Mouse (Mus musculus): ENCODE data around the gene Ugt1a2.
"Not testable (repeated sequence)": the region's sequence is repeated elsewhere in the genome, so short reads cannot be mapped to it uniquely, and the experiment has no call there.

The Ugt1a2 gene

GRCm38 (mm10) chr1:88218051-88218450 lies 17.6 kb downstream of the Ugt1a2 start:
- CTCF ChIA-PET: no interaction called here

- CTCF ChIA-PET: no interaction called here
These were observed 18.2 kb downstream of the Ugt1a2 start for GRCm38 (mm10) chr1:88218591-88218990.

DNA sequence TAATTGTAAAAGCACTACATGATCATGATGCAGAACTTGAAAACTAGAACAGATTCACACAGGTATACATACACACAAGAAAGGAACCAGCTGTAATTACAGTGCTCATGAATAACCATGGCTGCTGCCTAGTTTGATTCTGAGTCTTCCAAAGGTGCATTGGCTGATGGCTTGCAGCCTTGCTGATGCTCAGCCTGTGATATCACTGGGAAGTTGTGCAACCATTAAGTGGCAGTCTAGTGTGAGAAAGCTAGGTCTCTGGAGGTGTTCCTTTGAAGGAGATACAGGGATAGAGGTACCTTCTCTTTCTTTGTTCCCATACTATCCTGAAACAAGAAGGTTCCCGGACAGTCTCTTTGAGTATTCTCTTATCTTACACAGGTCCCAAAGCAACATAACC lies 18.7 kb downstream of the Ugt1a2 start:
- CTCF ChIA-PET: no interaction called here

DNA sequence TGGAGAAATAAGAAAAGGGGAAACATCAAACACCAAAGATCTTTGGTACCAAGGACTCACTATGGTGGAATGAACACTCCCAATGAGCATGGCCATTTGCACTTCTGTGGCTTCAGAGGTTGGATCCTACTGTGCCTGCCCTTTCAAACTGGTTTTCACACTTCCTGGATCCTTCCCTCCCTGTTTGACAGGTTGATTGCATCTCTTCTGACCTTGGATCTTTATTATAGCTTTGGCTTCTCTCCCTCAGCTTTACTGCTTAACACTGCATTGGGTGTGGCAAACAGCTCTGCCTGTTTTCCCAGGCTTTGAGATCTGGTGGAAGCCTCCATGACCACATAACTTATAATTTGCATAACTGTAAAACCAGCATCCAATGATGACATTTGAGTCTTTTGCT lies 19.9 kb downstream of the Ugt1a2 start:
- CTCF ChIA-PET: no interaction called here

DNA sequence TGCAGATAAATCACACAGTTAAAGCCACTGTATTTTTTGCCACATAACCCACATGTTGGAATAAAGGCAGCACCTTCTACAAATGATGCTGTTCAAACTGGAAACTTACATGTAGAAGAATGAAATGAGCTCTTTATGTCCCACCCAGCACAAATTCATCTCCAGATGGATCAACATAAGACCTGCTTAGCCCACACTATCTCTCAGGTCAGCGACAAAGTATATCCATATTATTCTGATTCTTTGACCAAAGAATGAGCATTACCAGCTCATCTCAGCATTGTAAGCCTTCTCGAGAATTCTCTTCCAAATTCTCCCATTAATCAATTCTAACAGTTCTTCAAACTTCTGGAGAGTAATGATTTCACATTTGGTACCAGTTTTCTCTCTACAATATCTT lies 21.8 kb downstream of the Ugt1a2 start:
- CTCF ChIA-PET: no interaction called here

DNA sequence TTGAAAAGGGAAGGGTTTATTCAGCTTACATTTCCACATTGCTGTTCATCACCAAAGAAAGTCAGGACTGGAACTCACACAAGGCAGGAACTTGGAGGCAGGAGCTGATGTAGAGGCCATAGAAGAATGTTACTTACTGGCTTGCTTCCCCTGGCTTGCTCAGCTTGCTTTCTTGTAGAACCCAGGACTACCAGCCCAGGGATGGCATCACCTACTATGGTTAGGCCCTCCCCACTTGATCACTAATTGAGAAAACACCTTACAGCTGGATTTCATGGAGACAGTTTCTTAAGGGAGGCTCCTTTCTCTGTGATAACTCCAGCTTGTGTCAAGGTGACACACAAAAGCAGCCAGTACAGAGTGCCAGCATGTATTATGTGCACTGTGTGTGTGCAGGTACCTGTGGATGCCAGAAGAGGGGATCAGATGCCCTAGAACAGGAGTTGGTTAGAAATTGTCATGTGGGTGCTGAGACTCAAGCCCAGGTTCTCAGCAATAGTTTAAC lies 22.7 kb downstream of the Ugt1a2 start:
- CTCF ChIA-PET: interaction anchor here (0.6 kb wide), 3 partner anchors 53 to 933 kb away, joined by 4 to 7 read pairs (median 4); no protein-coding TSS in a partner anchor

- CTCF ChIA-PET: no interaction called here
These were observed 23.2 kb downstream of the Ugt1a2 start for GRCm38 (mm10) chr1:88223591-88223990.

GRCm38 (mm10) chr1:88224029-88224776 lies 23.8 kb downstream of the Ugt1a2 start:
- CTCF ChIA-PET: no interaction called here

DNA sequence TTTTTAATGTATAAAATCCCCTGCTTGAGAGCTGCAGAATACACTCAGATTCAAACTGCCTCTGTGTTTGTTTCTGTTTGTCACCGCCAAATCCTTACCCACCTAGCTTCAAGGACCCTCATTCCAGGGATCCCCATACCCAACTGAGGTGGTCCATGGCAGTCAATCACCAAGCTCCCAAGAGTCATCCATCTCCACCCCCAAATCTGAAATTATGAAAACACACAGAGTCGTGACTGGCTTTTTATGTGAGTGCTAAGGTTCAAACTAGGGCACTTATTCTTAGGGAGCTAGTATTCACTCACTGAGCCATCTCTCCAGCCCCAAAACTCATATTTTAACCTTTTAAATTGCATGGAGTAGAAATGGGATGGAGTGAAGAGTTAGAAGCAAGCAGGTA lies 24.9 kb downstream of the Ugt1a2 start:
- CTCF ChIA-PET: not testable (repeated sequence)

- CTCF ChIA-PET: no interaction called here
These were observed 25.3 kb downstream of the Ugt1a2 start for GRCm38 (mm10) chr1:88225741-88226140.

DNA sequence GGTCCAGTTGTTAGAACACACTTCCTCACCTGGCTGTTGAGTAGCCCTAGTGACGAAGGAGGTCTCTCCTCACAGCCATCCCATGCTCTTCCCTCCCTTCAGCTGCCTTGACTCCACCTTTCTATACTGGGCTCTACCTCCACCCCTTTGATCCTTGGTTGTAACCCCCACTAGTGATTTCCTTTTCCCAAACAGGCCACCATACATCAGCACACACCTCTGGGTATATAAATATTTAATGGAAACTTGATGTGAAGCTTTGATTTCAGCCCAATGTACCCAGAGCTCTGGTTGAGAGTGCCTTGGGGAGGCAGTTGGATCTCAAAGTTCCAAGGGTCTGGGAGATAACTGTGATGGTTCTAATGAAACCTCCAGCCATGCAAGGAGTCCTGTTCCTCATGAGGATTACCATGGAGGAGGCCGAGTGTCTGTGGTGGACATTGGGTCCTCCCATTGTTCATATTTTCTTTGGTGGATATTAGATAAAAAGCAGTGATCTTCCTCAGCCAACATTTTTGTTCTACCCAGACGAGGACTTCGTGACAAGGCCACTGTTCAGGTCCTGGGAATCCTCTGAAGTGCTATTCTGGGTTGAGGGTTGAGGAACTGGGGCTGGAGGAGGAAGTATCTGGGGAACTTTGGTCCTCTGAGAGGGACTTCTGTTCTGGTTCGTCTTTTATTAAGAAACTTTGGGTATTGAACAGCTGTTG lies 26.4 kb downstream of the Ugt1a2 start, which contains the start of gene Mroh2a:
Gene Mroh2a, plus strand, starts transcription at position 317 of the 710 bp plus-strand sequence.
- CTCF ChIA-PET: no interaction called here

- CTCF ChIA-PET: no interaction called here
These were observed 27.1 kb downstream of the Ugt1a2 start for GRCm38 (mm10) chr1:88227482-88227881.

- CTCF ChIA-PET: no interaction called here
These were observed 27.7 kb downstream of the Ugt1a2 start for GRCm38 (mm10) chr1:88228121-88228520.

DNA sequence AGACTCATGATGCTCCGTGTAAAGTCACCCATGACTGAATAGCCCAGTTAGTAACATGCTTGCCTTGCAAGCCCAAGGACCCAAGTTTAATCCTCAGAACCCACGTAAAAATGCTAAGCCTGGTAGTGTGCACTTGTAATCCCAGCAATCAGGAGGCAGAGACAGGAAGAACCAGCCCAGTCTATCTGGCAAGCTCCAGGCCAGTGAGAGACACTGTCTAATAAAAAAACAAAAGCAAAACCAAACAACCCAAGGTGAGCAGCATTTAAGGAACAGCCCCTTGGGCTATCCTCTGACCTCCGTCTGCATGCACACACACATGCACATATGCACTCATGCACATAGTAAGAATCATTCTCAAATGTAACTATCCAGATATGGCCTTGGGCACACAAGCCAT lies 29.2 kb downstream of the Ugt1a2 start:
- CTCF ChIA-PET: no interaction called here

- CTCF ChIA-PET: no interaction called here
These were observed 29.6 kb downstream of the Ugt1a2 start for GRCm38 (mm10) chr1:88229986-88230385.

DNA sequence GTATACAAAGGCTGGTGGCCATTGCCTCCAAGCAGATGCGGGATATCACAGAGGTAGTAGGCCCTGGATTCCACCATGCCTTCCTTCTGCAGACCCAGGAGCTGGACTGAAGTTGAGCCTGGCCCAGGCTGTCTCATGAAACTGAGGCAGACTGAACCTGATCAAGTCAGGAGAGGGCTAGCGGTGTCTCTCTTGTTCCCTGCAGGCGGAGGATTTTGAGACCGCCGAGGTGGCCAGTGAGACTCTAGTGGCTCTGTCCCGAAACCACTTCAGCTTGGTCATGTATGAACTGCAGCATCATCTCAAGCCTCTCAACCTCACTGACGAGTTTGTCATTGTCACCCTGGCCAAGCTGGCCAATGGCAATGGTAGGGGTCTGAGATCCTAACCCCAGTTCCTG lies 30.0 kb downstream of the Ugt1a2 start:
- CTCF ChIA-PET: no interaction called here

DNA sequence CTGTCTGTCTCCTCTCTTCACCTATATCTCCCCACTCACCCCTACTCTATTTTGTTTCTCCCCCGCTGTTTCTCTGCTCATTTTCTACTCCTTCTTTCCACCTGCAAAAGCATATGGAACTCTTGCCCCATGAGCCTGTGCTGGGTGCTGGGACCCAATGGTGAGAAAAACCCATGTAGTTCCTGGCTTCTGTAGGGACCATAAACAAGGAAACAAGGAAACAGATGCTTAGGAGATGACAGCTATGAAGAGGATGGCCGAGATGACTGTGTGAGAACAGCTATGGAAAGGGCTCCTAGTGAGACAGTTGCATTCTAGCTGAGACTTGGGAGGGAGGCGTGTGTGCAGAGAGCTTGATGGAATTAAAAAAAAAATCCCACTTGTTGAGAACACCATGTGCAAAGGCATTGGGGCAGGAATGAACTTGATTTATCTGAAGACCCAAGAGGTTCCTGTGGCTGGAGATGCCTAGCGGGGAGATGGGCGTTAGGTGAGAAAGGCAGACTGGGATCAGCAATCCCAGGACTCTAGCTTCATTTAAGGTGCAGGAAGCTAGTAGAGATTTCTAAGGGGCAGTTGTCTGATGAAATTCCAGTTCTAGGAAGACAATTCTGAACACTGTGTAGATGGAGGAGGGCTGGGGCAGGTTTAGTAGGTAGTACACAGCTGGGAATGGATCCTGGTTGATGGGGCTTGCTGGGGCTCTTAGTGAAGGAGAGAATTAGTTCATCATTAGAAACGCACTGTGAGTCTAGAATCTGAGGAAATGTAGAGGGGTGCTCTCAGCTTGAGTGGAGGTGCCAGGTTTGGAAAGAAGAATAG lies 30.8 kb downstream of the Ugt1a2 start:
- CTCF ChIA-PET: interaction anchor here (0.7 kb wide), 1 partner anchor 17 kb away, joined by 3 read pairs; no protein-coding TSS in a partner anchor

DNA sequence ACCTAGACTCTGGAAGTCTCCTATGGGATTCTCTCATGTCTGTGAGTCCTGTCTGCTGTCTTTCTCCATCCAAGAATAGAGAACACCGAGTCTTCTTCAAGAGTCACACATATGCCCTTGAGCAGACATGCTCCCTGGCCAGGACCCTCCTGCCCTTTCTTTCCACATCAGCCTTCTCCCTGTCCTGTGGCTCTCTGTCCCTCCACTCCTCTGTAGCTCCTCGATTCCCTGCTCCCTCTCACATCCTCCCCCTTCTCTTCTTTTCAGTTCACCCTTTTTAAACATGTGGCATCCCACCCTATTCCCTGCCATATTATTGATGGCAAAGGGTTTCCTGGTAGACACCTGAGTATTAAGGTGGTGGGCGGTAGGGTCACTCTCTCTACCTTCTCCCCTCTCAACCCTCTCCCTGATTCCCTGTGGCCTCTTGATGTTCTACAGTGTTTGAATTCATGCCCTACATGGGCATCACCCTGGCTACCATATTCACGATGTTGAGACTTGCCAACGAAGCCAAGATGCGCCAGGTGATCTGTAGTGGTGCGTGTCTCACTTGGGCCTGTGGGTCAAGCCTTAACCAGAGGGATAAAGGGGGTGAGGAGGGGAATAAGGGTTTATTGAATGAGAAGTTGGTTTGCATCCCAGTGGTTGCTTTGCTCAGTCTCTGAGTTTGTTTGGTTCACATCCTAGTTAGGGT lies 31.6 kb downstream of the Ugt1a2 start:
- CTCF ChIA-PET: interaction anchor here (0.7 kb wide), 1 partner anchor 16 kb away, joined by 3 read pairs; no protein-coding TSS in a partner anchor

GRCm38 (mm10) chr1:88232664-88233380 lies 32.4 kb downstream of the Ugt1a2 start:
- CTCF ChIA-PET: no interaction called here

DNA sequence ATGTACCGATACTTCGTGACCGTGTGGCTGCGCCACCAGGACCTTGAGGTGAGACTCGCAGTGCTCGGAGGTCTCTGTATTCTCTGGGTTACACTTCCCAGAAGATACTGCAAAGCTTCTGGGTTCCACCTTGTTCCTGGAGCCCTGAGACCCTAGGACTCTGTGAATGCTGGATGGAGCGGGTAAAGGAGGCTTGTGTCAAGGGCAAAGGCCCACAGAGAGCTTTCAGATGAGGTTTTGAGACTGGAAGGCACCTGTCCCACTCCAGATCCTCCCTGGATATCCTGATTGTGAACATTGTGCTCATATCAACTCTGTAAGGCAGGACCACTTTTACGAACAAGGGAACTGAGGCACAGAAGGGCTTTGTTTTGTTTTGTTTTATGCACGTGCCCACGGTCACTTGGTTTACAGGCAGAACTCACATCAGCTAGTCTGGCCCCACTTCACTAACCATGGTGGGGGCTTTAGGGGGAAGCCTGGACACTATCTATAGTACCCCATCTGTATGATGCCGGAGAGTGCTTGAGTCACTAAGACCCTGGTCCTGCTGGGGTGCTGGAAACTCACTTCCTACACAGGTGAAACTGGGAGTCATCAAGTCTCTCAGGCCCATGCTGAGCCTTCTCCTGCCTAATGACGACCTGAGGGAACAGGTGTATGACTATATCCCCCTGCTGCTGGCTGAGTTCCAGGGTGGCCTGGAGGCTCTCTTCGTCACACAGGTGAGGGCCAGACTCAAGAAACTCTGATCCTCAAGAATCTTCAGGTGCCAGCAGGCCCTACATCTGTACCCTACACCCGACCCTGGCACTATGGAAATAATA lies 33.2 kb downstream of the Ugt1a2 start:
- CTCF ChIA-PET: no interaction called here

All from spleen, embryonic (tissue).